Mouse (Mus musculus) spleen, postnatal 36 days (tissue): ENCODE measurements around the gene Ltbr.

Source experiments
- DNase-seq, 2 experiments: peaks; one replicate each; pipeline ENCODE4 v3.0.0; 2022; ENCODE audit warnings: low spot score in 2 of 2, mixed read lengths in 1 of 2

The Ltbr gene

GRCm38 (mm10) chr6:125313546-125314230 is at the start of gene Ltbr:
Gene Ltbr, minus strand, starts transcription at chr6:125313885.
- peak; percentile 48 to 54 for DNase-seq

GRCm38 (mm10) chr6:125363021-125363420 is 49.3 kb upstream of the Ltbr start:
- no peak for DNase-seq

DNA sequence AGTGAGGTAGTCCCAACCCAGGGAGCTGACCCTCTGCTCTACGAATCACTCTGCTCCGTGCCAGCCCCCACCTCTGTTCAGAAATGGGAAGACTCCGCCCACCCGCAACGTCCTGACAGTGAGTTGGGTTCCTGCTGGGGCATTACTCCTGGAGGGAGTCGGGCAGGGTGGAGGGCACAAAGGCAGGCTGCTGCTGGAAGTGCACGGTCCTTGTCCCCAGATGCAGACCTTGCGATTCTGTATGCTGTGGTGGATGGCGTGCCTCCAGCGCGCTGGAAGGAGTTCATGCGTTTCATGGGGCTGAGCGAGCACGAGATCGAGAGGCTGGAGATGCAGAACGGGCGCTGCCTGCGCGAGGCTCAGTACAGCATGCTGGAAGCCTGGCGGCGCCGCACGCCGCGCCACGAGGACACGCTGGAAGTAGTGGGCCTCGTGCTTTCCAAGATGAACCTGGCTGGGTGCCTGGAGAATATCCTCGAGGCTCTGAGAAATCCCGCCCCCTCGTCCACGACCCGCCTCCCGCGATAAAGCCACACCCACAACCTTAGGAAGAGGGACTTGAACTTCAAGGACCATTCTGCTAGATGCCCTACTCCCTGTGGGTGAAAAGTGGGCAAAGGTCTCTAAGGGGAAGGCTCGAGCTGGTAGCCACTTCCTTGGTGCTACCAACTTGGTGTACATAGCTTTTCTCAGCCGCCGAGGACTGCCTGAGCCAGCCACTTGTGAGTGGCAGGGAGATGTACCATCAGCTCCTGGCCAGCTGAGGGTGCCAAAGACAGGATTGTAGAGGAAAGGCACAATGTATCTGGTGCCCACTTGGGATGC is 48.0 kb upstream of the Ltbr start:
- no peak for DNase-seq

GRCm38 (mm10) chr6:125360846-125361245 is 47.2 kb upstream of the Ltbr start:
- peak in 1 of 2 experiments; percentile 40 for DNase-seq

GRCm38 (mm10) chr6:125359999-125360398 is 46.3 kb upstream of the Ltbr start:
- DNase-seq = no peak

- no peak for DNase-seq
These were observed 43.6 kb upstream of the Ltbr start for GRCm38 (mm10) chr6:125357334-125357733.

GRCm38 (mm10) chr6:125356264-125356663 is 42.6 kb upstream of the Ltbr start:
- DNase-seq = no peak

- DNase-seq = no peak
These were observed 41.6 kb upstream of the Ltbr start for GRCm38 (mm10) chr6:125355197-125355741.

- no peak for DNase-seq
These were observed 40.9 kb upstream of the Ltbr start for GRCm38 (mm10) chr6:125354352-125355151.

DNA sequence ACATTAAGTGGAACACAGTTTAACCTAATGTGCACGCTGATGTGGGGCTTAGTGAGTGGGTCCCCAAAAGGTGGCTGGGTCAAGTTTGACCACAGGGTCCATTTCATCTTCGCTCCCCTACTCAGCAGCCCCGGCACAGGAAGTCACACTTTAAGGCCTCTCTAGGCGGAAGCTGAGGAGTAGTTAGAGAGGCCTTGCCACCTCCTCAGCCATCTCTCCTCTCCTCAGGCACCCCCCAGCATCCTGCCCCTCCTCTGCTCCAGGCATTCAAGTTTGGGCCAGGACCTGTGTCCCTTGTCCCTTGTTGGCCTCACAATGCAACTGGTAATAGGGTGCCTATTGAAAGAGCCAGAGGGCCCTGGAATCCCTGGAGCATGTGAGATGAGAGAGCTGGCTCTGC is 40.0 kb upstream of the Ltbr start:
- no peak for DNase-seq

DNA sequence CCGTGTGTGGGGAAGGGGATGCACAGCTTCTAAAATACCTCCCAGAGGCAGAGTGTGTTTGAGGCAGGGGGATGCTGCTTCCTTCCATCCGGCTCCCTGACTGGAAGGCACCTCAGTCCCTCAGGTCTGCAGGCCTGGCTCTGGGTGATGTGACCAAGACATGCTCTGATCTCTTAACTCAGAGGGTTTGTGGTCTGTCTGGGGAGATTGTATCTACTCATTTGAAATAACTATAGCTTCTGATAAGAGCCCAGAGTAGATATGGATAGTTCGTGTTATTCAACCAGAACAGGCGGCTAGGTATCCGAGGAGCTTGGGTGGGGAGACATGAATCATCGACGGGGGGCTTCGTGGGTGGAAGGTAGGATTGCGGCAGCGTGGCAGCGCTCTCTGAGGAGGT is 39.5 kb upstream of the Ltbr start:
- DNase-seq = no peak

GRCm38 (mm10) chr6:125352811-125353210 is 39.1 kb upstream of the Ltbr start:
- no peak for DNase-seq

- no peak for DNase-seq
These were observed 38.3 kb upstream of the Ltbr start for GRCm38 (mm10) chr6:125352046-125352384.

DNA sequence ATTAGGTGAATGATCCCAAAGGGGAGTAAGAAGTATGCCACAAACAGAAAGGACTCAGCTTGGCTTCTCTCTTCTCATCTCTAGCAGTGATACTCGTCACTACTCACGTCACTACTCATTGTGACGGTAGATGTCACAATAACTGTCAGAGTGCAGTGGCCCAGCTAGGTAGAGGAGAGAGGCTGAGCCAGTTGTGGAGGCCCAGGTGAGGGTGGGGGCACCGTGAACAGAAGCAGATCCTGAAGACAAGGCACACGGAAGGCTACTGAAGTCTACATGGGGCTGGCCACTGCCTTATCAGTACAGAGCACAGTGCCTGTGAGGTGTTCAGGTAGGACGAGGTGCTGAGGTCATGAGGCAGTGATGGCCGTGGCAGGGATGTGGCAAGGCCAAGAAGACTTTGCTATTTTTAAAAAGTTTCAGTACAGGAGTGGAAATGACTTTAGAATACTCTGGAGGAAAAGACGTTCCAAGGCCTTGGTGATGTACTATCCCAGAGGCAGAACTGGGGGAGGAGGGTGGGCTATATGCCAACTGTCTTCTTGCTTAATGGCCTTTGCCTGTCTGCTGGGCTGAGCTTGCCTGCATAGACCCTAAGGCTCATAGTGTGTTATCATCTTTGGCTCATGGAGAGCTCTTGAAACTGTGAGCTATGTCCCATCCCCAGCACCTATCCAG is 37.8 kb upstream of the Ltbr start:
- DNase-seq = no peak

GRCm38 (mm10) chr6:125350995-125351324 is 37.3 kb upstream of the Ltbr start:
- no peak for DNase-seq

DNA sequence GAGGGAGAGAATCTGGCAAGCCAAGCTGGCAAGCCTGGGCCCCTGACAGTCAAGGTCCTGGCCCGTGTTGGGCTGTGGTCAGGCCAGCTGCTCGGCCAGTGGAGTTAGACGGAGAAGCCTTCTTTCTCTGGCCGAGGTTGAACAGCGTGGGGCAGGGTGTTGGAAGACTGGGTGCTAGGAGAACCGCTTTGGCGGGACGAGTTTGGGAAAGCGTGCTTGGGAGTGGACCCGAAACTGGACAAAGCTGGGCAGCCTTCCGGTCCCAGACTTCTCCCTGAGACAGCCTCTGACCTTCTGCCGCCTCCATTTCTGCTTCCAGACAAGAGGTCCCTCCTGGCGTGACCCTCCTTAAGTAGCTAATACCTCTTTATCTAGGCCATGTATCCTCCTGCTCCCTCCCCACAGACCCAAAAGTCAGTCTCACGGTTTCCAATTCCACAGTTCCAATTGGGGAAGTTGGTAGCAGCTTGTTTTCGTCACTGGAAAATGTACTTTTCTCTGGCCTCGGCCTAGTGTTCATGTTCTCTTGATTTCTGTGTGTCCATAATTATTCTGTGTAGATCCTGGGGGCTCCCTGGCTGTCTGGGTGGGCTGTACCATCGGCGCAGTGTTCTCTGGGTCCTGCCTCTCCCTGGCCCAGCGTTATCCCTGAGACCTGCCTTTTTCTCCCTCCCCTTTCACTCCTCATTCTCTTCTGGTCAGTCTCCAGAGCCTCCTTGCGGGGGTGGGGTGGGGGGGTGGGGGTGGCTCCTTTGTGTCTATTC is 36.7 kb upstream of the Ltbr start:
- no peak for DNase-seq

DNA sequence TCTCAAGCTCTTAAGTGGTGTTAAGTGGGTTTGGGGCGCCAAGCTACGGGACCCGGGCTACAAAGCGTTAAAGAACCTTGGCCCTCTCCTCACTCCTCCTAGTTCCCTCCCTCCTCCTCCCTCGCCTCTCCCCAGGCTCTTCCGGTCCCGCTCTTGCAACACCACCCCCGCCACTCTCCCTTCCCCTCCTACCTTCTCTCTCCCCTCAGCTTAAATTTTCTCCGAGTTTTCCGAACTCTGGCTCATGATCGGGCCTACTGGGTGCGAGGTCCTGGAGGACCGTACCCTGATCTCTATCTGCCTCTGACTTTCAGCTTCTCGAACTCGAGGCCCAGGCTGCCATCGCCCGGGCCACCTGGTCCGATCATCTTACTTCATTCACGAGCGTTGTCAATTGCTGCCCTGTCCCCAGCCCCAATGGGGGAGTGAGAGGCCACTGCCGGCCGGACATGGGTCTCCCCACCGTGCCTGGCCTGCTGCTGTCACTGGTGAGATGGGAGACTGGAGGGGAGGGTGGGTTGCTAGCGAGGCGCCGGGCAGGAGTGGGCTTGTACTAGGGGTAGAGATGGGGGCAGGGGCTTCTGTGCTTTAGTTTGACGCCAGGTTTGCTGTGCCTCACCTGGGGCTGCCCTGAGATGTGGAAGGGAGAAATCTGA is 36.0 kb upstream of the Ltbr start:
- DNase-seq = peak; percentile 50 to 65

DNA sequence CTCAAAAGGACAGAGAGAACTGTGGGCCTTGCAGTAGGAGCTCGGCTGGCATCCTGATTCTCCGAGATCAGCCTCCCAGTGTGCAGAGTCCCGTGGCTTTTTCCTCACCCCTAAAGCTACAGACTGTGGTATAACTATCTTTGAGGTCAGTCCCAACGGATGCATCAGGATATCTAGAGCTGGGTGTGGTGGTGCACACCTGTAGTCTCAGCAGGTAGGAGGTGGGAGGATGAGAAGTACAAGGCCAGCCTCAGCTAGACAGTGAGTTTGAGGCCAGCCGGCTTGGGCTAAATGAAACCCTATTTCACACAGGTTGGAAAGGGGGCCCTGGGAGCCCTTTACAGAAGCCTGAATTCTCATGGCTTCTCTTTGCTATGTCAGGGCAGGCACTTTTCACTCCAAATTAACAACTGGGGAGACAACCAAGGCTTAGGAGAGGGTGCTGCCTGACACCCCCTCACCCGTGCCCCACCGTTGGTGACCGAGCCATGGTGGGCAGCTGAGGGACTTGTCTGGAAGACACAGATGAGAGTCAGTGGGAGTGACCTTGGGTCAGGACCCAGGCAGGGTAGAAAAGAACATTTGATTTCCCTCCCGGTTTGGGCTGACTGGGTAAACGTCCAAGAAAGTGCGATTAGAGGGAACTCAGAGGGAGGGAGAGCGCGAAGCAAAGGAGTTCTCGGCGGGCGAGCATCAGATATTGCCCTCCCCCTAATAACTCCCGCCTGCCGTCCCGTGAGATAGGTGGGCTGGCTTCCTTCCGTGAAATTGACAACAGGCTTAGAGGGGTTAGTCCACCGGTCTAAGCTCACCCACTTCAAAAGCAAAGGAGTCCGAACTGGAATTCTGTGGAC is 35.3 kb upstream of the Ltbr start, which contains the start of gene Tnfrsf1a:
Tnfrsf1a (plus strand) TSS at position 642 of the 854 bp plus-strand sequence.
- DNase-seq = no peak

GRCm38 (mm10) chr6:125346029-125346428 is 32.3 kb upstream of the Ltbr start:
- no peak for DNase-seq
